Mouse (Mus musculus): ENCODE results near the gene Manbal. TPM values are rescaled to one million over a fixed set of nuclear protein-coding genes. Genes with fewer than 3 reads are reported as not detected.
"Not testable (repeated sequence)": the region's sequence is repeated elsewhere in the genome, so short reads cannot be mapped to it uniquely, and the experiment has no call there.

Gene Manbal
- total RNA-seq, 2 experiments from 2014 or later: 20.7 to 23.3 TPM

DNA sequence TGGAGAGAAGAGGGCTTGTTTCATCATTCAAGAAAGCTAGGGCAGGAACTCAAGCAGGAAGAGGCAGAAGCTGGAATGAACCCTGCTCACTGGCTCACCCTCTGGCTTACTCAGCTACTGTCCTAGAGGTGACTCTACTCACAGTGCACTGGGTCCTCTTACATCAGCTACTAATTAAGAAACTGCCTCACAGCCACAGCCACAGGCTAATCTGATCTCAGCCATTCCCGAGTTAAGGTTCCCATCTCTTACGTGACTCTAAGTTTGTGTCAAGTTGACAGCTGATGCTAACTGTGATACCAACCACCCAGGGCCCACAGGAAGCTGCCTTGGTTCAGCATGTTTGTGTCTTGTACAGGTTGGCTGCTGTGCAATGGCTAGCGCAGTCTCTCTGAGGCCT, 4.4 kb upstream of the Manbal start:
- DNase-seq: no peak
- intact Hi-C loops (cut with DNase I): no loop called here

DNA sequence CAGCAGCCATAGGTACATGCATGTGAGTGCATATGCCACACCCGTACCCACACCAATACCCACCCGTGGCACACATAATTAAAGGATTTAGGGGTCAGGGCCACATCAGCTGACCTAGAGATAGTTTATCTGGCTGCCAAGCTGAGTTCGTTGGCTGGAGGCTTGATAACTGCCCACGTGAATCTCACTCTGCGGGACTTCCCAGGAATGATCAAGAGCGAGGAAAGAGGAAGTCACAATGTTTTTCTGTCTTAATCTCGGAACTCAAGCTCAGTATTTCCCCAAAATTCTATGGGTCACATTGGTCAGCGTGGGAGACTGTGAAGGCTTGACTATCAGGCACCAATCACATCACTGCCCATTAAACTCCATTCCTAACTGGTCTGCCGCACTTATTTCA, 632 bp upstream of the Manbal start:
- intact Hi-C loops (cut with DNase I): no loop called here

DNA sequence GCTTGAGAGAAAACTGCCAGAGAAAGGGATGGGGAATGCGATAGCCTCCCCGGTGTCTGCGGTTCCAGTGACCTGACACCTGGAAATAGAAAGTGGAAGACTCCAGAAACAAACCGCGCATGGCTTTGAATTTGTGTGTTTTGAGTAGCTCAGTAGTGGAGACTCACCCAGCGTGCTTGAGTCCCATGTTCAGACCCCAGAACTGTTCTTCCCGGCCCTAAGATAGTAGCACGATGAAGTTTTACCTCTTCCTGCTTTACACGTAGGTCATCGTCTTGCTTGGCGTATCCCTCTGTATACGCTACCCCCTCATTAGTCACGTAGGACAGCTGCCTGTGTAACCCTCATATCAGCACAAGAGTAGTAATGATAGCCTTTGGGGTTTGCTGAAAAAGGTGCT, 597 bp downstream of the Manbal start:
- intact Hi-C loops (cut with DNase I): no loop called here
- DNase-seq: no peak

More for the DNA sequence above, 632 bp upstream of the Manbal start:
- no peak for DNase-seq

DNA sequence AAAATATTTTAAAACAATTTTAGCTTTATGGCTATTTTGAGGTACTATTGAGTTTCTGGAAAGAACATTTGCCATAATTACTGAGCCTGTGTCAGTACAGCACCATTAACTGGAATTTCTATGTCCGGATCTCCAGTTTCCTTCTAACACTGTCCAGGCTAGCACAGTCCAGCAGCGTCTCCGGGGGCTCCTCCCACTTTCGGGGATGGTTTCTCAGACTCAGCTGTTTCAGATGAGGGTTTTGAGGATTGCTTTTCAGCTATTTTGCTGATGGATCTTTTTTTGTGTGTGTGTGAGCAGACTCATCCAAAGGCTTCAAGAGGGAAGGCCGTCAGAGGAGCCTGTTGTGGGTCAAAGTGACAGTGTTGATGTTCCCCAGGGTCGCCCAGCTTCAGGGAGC, 4.3 kb downstream of the Manbal start:
- no peak for DNase-seq

DNA sequence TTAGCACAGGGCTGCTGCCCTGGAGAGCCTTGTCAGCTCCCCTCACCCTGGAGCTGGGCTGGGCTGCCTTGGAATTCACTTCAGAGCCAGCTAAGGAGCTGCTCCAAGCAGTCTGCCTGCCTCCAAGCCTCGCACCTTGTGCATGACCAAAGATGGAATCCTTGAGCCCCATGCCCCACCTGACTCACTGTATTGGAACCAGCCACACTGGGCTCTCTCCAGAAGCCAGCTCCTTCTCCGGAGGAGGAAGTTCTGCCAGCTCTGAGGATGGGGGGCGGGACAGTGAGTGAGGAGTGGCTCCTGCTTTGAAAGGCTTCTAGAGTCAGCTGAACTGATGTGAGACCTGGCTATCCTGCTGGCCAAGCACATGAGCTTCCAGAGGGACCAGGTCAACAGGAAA, 6.3 kb downstream of the Manbal start:
- DNase-seq: no peak
- intact Hi-C loops (cut with DNase I): no loop called here

More for the DNA sequence above, 4.3 kb downstream of the Manbal start:
- intact Hi-C loops (cut with DNase I): no loop called here

DNA sequence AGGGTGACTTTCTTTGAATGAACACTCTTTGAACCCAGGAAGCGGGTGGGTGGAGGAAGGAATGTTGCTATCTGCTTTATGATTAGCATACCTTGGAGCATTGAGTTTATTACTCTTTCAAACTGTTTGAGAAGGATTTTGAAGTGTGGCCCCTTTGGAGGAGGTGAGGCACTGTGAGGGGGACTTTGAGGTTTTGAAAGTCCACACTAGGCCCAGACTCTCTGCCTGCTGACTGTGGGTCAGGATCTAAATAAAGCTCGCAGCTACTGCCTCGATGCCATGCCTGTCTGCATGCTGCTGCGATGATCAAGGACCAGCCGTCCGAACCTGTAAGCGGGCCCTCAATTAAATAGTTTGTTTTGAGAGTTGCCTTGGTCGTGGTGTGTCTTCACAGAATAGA, 7.7 kb downstream of the Manbal start:
- no peak for DNase-seq
- intact Hi-C loops (cut with DNase I): no loop called here

DNA sequence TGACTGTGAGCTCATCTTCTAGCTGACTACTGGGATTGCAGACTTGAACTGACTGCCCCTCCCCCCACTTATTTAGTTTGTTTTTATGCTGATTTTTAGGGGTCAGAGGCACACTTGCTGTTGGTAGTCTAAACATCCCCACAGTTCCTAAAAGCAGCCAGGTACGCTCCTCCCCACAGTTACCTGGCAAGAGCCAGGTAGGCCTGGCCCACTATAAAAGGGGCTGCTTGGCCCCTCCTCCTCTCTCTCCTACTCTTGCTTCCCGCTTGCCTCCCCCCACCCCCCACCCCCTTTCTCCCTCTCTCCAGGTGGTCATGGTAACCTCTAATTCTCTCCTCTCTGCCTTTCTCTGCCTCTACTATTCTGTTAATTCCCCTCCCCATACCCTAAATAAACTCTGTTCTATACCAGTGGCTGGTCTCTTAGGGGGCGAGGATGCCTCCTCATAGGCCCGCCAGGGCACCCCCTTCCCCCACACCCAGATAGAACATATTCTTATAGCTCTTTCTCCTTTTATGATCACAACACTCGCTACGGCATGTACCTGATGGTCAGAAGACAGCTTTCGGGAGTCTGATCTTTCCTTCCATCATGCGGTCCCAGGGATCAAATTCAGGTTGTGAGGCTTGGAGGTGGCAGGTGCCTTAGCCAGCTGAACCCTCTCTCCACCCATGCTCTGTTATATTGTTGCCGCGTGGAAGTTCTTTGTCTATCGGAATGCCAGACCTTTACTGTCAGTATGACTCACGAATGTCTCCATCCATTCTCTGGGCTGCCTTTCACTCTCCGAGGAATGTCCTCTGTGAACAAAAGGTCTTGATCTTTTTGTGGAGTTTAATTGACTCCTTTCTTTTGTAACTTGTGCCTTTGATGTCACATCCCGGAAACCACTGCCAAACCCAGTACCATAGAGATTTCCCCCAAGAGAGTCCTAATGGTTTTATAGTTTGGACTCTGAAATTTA, 8.7 kb downstream of the Manbal start:
- no peak for DNase-seq
- intact Hi-C loops (cut with DNase I): no loop called here

DNA sequence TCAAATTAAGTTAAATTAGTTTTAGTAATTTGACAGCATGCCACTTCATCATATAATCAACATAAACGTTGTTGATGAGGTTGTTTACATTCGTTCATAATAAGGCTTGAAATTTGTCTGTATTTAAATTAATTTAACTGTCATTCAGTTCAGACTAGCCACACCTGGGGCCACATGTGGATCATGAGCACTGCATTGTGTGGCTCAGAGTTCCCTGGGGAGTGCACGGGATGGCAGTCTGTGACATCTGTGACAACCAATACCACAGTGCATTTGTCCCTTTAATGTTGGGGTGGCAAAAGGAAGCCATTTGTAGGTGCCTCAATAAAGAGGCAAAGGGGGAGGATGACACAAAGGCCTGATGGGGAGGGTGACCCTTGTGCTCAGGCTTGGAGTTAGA, 9.6 kb downstream of the Manbal start:
- DNase-seq: no peak
- intact Hi-C loops (cut with DNase I): no loop called here

DNA sequence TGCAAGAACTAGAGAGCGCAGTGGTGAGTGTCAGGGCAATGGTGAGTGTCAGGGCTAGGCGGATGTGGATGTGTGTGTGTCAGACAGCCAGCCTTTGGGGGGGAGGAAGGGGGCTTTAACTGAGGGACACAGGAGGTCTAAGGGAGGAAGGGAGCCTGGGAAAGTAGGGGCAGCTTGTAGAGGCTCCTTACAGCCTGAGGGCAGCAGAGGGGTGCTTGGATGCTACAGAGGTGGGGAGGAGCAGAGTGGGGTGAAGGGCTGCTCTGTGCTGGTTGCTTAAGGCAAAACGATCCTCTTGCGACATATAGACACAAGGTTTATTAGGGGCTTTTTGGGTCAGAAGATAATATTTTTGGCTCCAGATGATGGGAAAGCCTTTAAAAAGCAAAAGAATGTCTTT, 17.4 kb downstream of the Manbal start:
- intact Hi-C loops (cut with DNase I): no loop called here
- DNase-seq: no peak

DNA sequence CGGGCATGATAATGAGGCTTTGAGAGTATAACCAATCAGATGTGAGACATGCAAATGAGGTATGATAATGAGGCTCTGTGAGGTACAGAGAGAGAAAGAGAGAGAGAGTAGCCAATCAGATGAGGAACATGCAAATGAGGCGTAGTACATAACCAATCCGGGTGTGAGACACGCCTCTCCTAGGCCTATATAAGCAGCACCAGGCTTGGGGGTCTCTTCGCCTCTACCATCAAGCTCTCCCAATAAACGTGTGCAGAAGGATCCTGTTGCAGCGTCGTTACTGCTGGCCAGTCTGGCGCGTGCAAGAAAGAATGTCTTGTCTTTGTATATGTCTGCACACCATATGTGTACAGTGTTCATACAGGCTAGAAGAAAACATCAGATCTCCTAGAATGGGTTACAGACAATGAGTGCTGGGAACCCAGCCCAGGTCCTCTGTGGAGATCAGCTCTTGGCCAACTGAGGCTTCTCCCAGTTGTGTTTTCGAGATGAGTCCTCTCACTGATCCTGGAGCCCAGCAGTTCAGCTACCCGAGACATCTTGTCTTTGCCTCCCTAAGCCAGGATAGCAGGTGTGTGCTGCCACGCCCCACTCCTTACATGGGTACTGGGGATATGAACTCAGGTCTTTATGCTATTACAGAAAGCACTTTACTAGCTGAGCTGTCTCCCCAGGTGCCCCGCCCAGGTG, 21.7 kb downstream of the Manbal start:
- DNase-seq; intact Hi-C loops (cut with DNase I): not testable (repeated sequence)

DNA sequence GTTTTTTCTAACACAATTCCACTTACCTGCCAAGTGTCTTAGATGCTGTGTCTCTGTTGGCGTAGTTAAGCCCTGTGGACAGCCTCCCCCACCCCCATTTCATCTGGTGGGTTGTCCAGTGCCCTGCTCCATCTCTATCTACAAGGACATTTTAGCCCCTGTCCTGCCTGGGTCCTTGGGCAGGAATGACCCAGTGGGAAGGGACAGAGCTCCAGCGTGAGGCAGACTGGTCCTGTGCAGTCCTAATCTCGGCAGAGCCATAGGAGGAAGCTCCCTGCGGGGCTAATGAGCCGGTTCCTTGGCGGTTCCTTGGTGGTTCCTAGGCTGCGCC, 22.2 kb downstream of the Manbal start:
- DNase-seq: no peak
- intact Hi-C loops (cut with DNase I): no loop called here

DNA sequence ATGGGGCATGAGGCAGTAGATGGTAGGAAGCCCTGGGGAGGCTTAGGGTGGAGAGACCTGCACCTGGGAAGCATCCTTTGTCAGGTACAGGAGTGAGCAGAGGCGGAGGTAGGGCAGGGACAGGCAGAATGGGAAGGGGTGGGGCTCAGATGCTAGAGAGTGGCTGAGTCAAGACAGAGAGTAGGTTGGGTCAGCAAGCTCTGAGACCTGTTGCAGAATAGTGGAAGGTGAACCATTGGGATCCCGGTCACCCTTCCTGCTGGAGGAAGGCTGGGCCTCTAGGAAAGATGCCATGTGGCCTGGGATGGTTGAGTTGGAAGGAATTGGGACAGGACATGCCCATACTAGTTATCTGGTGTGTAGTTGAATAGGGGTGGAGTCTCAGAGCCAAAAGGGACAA, 24.9 kb downstream of the Manbal start:
- intact Hi-C loops (cut with DNase I): no loop called here
- DNase-seq: no peak

DNA sequence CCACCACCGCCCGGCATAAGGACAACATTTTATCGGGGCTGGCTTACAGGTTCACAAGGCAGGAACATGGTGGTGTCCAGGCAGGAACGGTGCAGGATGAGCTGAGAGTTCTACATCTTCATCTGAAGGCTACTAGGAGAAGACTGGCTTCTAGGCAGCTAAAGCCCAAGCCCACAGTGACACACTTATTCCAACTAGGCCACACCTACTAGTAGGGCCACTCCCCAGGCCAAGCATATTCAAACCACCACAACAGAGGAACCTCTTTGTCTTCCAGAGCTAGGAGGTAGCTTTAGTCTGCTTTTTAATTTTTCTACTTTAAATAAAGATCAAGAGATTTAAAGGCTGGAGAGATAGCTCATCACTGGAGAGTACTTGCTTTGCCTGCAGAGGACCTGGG, 26.2 kb downstream of the Manbal start:
- DNase-seq: no peak
- intact Hi-C loops (cut with DNase I): no loop called here

DNA sequence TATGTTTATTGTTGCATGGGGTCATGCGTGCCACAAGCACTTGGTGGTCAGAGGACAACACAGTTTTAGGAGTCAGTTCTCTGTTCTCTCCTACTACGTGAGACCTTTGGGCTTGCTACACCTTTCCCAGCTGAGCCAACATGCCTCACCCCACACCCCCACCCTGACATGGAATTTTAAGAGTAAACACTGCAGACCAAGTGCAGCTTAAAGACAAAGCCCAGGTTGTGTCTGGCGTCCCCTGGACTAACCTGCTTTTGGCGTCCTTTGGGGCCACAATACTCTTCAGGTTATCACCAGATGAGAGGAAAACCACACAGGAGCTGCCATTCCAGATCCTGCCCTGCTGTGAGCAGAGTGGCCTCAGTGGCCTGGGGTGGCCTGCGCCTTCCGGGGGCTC, 27.5 kb downstream of the Manbal start:
- DNase-seq: no peak
- intact Hi-C loops (cut with DNase I): no loop called here

DNA sequence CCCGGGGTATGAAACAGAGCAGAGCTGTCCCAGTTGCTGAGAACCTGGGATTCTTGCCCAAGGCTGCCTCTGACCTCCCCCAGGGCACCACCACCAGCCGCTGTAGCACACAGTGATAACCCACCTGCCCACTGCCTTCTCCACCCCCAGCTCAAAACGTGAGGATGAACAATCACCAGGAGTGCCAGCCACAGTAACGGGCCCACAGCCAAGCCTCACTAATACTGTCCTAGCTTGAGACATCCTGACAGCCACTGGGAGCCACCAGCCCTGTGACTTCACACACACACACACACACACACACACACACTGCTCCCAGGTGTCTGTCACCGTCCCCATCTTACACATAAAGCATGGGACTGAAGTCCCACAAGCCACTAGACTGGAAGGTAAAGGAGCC, 28.0 kb downstream of the Manbal start:
- no peak for DNase-seq
- intact Hi-C loops (cut with DNase I): no loop called here

DNA sequence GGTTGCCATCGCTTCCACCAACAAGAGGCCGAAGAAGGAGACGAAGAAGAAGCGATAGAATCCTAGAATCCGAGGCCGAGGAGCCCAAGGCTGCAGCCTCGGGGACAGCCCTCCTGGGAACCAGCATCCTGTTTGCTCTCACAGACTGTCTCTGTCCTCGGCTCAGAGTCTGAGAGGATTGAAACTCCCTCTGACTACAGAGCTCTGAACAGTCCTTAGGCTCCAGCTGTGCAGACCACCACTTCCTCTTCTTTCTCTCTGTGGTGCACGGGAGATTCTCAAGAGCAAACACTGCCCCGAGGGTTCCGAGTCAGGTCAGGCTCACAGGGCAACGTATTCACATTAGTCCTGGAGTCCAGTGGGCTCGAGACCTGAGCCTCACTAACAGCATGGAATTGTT, 28.6 kb downstream of the Manbal start:
- no peak for DNase-seq
- intact Hi-C loops (cut with DNase I): no loop called here

DNA sequence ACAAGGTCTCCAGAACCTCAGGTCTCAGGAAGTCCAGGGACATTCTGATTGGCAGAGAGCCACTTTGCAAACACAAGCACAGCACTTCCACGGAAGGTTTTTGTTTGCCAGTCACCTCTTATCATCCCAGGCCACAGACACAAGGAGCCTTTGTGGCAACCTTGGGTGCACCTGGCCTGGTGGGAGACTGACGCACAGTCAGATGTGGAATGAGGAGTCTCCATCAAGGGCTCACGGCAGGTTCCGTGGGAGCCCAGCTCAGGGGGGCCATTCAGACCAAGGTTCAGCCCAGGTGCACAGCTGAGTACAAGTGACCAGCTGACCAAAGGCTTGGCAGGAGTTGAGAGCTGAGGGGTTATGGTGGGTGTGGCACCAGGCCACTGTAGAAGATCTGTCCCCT, 30.0 kb downstream of the Manbal start:
- DNase-seq: no peak
- intact Hi-C loops (cut with DNase I): no loop called here

DNA sequence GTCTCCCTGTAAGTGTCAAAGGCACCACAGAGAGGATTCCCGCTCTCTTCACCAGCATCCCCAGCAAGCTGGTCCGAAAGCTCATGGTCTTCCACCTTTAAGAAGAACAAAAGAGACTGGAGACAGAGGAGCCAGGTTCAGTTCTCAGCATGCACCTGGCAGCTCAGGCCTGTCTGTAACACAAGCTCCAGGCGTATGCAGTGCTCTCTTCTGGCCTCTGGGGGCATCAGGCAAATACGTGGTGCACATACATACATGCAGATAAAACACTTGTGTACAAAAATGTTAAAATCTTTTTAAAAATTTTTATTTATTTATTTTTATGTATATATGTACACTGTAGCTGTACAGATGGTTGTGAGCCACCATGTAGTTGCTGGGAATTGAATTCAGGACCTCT, 31.1 kb downstream of the Manbal start:
- no peak for DNase-seq
- intact Hi-C loops (cut with DNase I): no loop called here

DNA sequence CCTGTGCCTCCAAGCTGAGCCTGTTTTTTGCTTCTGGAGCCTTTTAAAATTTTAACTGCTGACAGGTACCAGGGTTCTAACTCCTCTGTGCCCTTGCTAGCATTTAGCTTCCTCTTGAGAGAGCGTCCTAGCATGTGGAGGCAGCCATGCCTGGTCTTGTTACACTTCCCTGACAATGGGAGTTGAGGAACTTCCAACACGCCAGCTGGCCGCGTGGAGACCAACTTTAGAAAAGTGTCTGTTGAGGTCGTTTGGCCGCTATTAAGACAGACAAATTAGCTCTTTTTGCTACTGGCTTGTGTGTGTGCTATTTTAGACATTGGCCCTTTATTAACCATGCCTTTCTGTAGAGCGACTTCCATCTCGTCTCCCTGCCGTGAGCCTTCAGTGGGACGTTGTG, 32.4 kb downstream of the Manbal start:
- peak; percentile 30 to 45 for DNase-seq
- intact Hi-C loops (cut with DNase I): no loop called here

DNA sequence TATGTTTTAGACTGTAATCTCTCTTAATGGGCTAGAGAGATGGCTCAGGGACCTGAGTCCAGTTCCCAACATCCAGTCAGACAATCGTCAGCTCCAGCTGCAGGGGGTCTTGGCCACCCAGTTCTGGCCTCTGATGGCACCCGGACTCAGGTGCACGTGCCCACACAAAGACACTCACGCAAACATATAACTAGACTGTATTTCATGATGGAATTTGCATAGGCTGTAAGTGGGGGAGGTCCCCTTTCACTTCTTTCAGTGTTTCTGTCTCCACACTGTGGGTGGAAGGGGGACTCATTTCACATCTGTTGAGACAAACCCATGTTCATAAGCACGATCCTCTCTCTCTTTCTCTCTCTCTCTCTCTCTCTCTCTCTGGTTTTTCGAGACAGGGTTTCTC, 33.1 kb downstream of the Manbal start:
- intact Hi-C loops (cut with DNase I): no loop called here
- DNase-seq: no peak

DNA sequence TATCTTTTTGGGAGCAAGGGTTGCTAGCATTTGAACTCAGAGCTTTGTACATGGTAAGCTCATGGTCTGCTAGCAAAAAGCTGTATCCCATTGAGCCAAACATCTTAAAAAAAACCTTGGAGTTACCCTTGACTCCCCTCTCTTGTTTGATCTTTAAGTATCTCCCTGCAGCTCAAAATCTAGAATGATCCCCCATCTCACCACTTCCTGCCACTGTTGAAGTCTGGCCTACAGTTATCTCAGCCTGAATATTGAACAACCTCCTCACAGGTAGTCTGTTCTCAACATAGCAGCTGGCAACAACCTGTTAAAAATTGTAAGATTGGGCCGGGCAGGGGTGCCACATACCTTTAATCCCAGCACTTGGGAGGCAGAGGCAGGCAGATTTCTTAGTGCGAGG, 33.9 kb downstream of the Manbal start:
- no peak for DNase-seq
- intact Hi-C loops (cut with DNase I): no loop called here

DNA sequence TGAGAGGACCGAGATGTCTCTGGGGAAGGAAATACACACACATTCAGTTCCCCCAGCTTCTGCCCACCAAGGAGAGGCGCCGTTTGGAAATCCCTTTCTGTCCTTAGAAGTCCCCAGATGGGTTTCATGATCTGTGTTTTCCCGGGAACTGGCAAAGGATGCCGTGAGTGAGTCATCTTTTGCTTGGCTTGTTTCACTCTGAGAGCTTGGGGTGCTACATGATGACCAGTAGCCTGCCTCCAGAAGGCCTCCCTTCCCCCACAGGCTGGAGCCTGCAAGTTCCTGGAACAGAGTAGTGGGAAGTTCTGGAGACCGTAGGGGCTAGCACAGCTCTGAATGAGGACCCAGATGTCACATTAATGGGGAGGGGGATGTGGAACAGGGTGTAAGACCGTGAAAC, 40.2 kb downstream of the Manbal start:
- DNase-seq: peak; percentile 70 to 72
- intact Hi-C loops (cut with DNase I): no loop called here
